Mouse (Mus musculus): ENCODE results near the gene Opn1sw.

Opn1sw gene

GRCm38 (mm10) chr6:29388052-29388518, at the start of gene Opn1sw:
Opn1sw (minus strand) TSS chr6:29388468.
- peak; percentile 81 for DNase-seq (ENCODE audit: low read depth, low spot score)

- DNase-seq (ENCODE audit: low read depth, low spot score) = peak; percentile 97
Observed at GRCm38 (mm10) chr6:29436461-29436934, 48.2 kb upstream of the Opn1sw start.

- DNase-seq (ENCODE audit: low read depth, low spot score) = peak; percentile 64
Observed at GRCm38 (mm10) chr6:29435940-29436451, 47.7 kb upstream of the Opn1sw start.

GRCm38 (mm10) chr6:29434911-29435691, 46.8 kb upstream of the Opn1sw start:
- peak; percentile 82 for DNase-seq (ENCODE audit: low read depth, low spot score)

- DNase-seq (ENCODE audit: low read depth, low spot score) = peak; percentile 85
Observed at GRCm38 (mm10) chr6:29433804-29434795, 45.8 kb upstream of the Opn1sw start.

- peak; percentile 64 for DNase-seq (ENCODE audit: low read depth, low spot score)
Observed at GRCm38 (mm10) chr6:29433038-29433803, 45.0 kb upstream of the Opn1sw start, which contains the start of gene Flnc. Flnc (plus strand) TSS chr6:29433256.

- DNase-seq (ENCODE audit: low read depth, low spot score) = peak; percentile 66
Observed at GRCm38 (mm10) chr6:29432676-29433037, 44.4 kb upstream of the Opn1sw start.

- peak; percentile 75 for DNase-seq (ENCODE audit: low read depth, low spot score)
Observed at GRCm38 (mm10) chr6:29432156-29432555, 43.9 kb upstream of the Opn1sw start.

- DNase-seq (ENCODE audit: low read depth, low spot score) = peak; percentile 81
Observed at GRCm38 (mm10) chr6:29431473-29431872, 43.2 kb upstream of the Opn1sw start.

- DNase-seq (ENCODE audit: low read depth, low spot score) = peak; percentile 88
Observed at GRCm38 (mm10) chr6:29430681-29431420, 42.6 kb upstream of the Opn1sw start.

GRCm38 (mm10) chr6:29428171-29428570, 39.9 kb upstream of the Opn1sw start:
- peak; percentile 72 for DNase-seq (ENCODE audit: low read depth, low spot score)

- peak; percentile 36 for DNase-seq (ENCODE audit: low read depth, low spot score)
Observed at GRCm38 (mm10) chr6:29426331-29426730, 38.1 kb upstream of the Opn1sw start.

GRCm38 (mm10) chr6:29425118-29425517, 36.9 kb upstream of the Opn1sw start:
- no peak for DNase-seq (ENCODE audit: low read depth, low spot score)

- no peak for DNase-seq (ENCODE audit: low read depth, low spot score)
Observed at GRCm38 (mm10) chr6:29420596-29420995, 32.3 kb upstream of the Opn1sw start.

GRCm38 (mm10) chr6:29415446-29415845, 27.2 kb upstream of the Opn1sw start:
- no peak for DNase-seq (ENCODE audit: low read depth, low spot score)

- no peak for DNase-seq (ENCODE audit: low read depth, low spot score)
Observed at GRCm38 (mm10) chr6:29406412-29406811, 18.1 kb upstream of the Opn1sw start.

- DNase-seq (ENCODE audit: low read depth, low spot score) = no peak
Observed at GRCm38 (mm10) chr6:29402693-29403342, 14.6 kb upstream of the Opn1sw start.

- DNase-seq (ENCODE audit: low read depth, low spot score) = no peak
Observed at GRCm38 (mm10) chr6:29399851-29400250, 11.6 kb upstream of the Opn1sw start.

- no peak for DNase-seq (ENCODE audit: low read depth, low spot score)
Observed at GRCm38 (mm10) chr6:29397575-29397974, 9.3 kb upstream of the Opn1sw start.

All from 3T3-L1 (cell line).